Mouse (Mus musculus) forebrain, postnatal 0 days (tissue): ENCODE measurements at regions not wholly inside any gene's neighbourhood (a gene's known extent, or its start where the extent isn't known, plus 50 kb on each side); places are given as distances from the start of the nearest gene placed in this dataset.
A peak's percentile ranks its signal among the peaks of the same experiment; 100 is the strongest.

Experiments
- ATAC-seq: fragments of 200-750 bp; cut with Nextera tagmentation; 2 replicates; pipeline ENCODE4 v1.8.0; 2017; ENCODE audit warnings: mild to moderate bottlenecking, moderate library complexity
- DNase-seq: peaks from one replicate; pipeline ENCODE4 v3.0.0-alpha.2; 2015
- H3K27ac ChIP-seq: fragments of 300-500 bp; sonication (generic); 2 replicates; pipeline ENCODE4 v1.5.1; 2014; ENCODE audit warnings: low read depth, mild to moderate bottlenecking, antibody characterized with exemption, low read length, moderate library complexity, mixed read lengths
- H3K27me3 ChIP-seq: fragments of 300-500 bp; sonication (generic); 2 replicates; pipeline ENCODE4 v1.6.1; 2014; ENCODE audit warnings: mild to moderate bottlenecking, low read length, mixed read lengths; ENCODE audit not compliant: insufficient read depth
- H3K36me3 ChIP-seq: fragments of 300-500 bp; sonication (generic); 2 replicates; pipeline ENCODE4 v1.6.1; 2014; ENCODE audit warnings: mild to moderate bottlenecking, moderate library complexity; ENCODE audit not compliant: insufficient read depth
- H3K4me1 ChIP-seq: fragments of 300-500 bp; sonication (generic); 2 replicates; pipeline ENCODE4 v1.6.1; 2014; ENCODE audit warnings: antibody characterized with exemption; ENCODE audit not compliant: insufficient read depth
- H3K4me2 ChIP-seq: fragments of 300-500 bp; sonication (generic); 2 replicates; pipeline ENCODE4 v1.6.1; 2014; ENCODE audit warnings: low read depth, mild to moderate bottlenecking, moderate library complexity
- H3K4me3 ChIP-seq: fragments of 300-500 bp; sonication (generic); 2 replicates; pipeline ENCODE4 v1.5.1; 2014; ENCODE audit warnings: low read depth, low read length, mixed read lengths
- H3K9ac ChIP-seq: fragments of 300-500 bp; sonication (generic); 2 replicates; pipeline ENCODE4 v1.6.1; 2014; ENCODE audit warnings: mild to moderate bottlenecking
- H3K9me3 ChIP-seq: fragments of 300-500 bp; sonication (generic); 2 replicates; pipeline ENCODE4 v1.6.1; 2016; ENCODE audit warnings: low read length
- CTCF ChIP-seq: sonication (generic); IDR thresholded peaks from 2 replicates; pipeline ENCODE4 v1.5.1; 2016; ENCODE audit warnings: antibody characterized with exemption, control low read depth, low read depth
- WGBS: fragments of 180-500 bp; shearing (Covaris S2); extraction: QIAGEN DNeasy Blood & Tissue Kit; methylation state at CpG from one replicate; pipeline ENCODE4 v1.1.7; 2014; 5-methylcytosine and 5-hydroxymethylcytosine counted together

GRCm38 (mm10) chr2:92750116-92750515, 150.6 kb downstream of the Chst1 start:
- TF ChIP-seq CTCF = no peak
- Histone ChIP-seq H3K4me3 (no peak overlapping the region), H3K4me2 (no peak overlapping the region), H3K4me1 (no peaks in the 10 kb centered on the region), H3K9ac (no peak overlapping the region), H3K36me3 (no peaks in the 10 kb centered on the region), H3K27ac (no peak overlapping the region), H3K27me3 (no peaks in the 10 kb centered on the region), H3K9me3 (no peaks in the 10 kb centered on the region)
- DNase-seq = no peak
- no peak for ATAC-seq
- WGBS = 55% methylated on average over 4 of the region's 4 CpGs

- WGBS = 75% methylated on average over 4 of the region's 4 CpGs
- Histone ChIP-seq H3K4me2 (no peak overlapping the region), H3K27ac (no peak overlapping the region), H3K27me3 (no peaks in the 10 kb centered on the region), H3K4me1 (no peaks in the 10 kb centered on the region), H3K9me3 (no peaks in the 10 kb centered on the region), H3K36me3 (no peaks in the 10 kb centered on the region), H3K4me3 (no peak overlapping the region), H3K9ac (no peak overlapping the region)
- no peak for TF ChIP-seq CTCF
- no peak for ATAC-seq
- DNase-seq = no peak
Measured at GRCm38 (mm10) chr2:92750672-92751071, 151.2 kb downstream of the Chst1 start.

- ATAC-seq = no peak
Measured at GRCm38 (mm10) chr2:92751256-92751655, 151.7 kb downstream of the Chst1 start.

GRCm38 (mm10) chr2:92752156-92752555, 152.6 kb downstream of the Chst1 start:
- Histone ChIP-seq H3K27me3 (no peaks in the 10 kb centered on the region), H3K4me3 (no peak overlapping the region), H3K36me3 (no peaks in the 10 kb centered on the region), H3K9ac (no peak overlapping the region), H3K4me2 (no peak overlapping the region), H3K9me3 (no peaks in the 10 kb centered on the region), H3K27ac (no peak overlapping the region), H3K4me1 (no peaks in the 10 kb centered on the region)
- 94% methylated on average over 3 of the region's 3 CpGs for whole genome bisulfite sequencing
- no peak for DNase-seq
- ATAC-seq = no peak
- no peak for TF ChIP-seq CTCF

More at GRCm38 (mm10) chr2:92751256-92751655, 151.7 kb downstream of the Chst1 start:
- no peak for DNase-seq
- H3K9ac ChIP-seq = no peak overlapping the region
- no peaks in the 10 kb centered on the region for H3K27me3 ChIP-seq
- 69% methylated on average over 8 of the region's 8 CpGs for WGBS
- no peak overlapping the region for H3K27ac ChIP-seq
- no peaks in the 10 kb centered on the region for H3K36me3 ChIP-seq
- no peaks in the 10 kb centered on the region for H3K9me3 ChIP-seq
- H3K4me3 ChIP-seq = no peak overlapping the region
- H3K4me2 ChIP-seq = no peak overlapping the region
- H3K4me1 ChIP-seq = no peaks in the 10 kb centered on the region
- TF ChIP-seq CTCF = no peak

- no peak overlapping the region for H3K4me3 ChIP-seq
- H3K9me3 ChIP-seq = no peaks in the 10 kb centered on the region
- H3K36me3 ChIP-seq = no peaks in the 10 kb centered on the region
- no peak overlapping the region for H3K9ac ChIP-seq
- 84% methylated on average over 8 of the region's 8 CpGs for WGBS
- DNase-seq (no peak), ATAC-seq (no peak)
- no peaks in the 10 kb centered on the region for H3K4me1 ChIP-seq
- no peak overlapping the region for H3K4me2 ChIP-seq
- no peaks in the 10 kb centered on the region for H3K27me3 ChIP-seq
- TF ChIP-seq CTCF = no peak
- H3K27ac ChIP-seq = no peak overlapping the region
Measured at GRCm38 (mm10) chr2:92752794-92753193, 153.3 kb downstream of the Chst1 start.

- DNase-seq = peak; percentile 10
- H3K9me3 ChIP-seq = no peaks in the 10 kb centered on the region
- H3K9ac ChIP-seq = no peak overlapping the region
- 0 out of 2 replicates have a peak, but pooled peaks have one; percentile 34 for ATAC-seq
- WGBS = 51% methylated on average over 10 of the region's 10 CpGs
- no peak overlapping the region for H3K4me2 ChIP-seq
- TF ChIP-seq CTCF = no peak
- H3K27ac ChIP-seq = no peak overlapping the region
- H3K27me3 ChIP-seq = no peaks in the 10 kb centered on the region
- no peaks in the 10 kb centered on the region for H3K36me3 ChIP-seq
- no peak overlapping the region for H3K4me3 ChIP-seq
- no peaks in the 10 kb centered on the region for H3K4me1 ChIP-seq
Measured at GRCm38 (mm10) chr2:92754505-92755280, 155.2 kb downstream of the Chst1 start.

- Histone ChIP-seq H3K36me3 (no peaks in the 10 kb centered on the region), H3K4me1 (no peaks in the 10 kb centered on the region), H3K4me3 (no peak overlapping the region), H3K4me2 (no peak overlapping the region), H3K27ac (no peak overlapping the region), H3K27me3 (no peaks in the 10 kb centered on the region), H3K9ac (no peak overlapping the region), H3K9me3 (no peaks in the 10 kb centered on the region)
- ATAC-seq = no peak
- TF ChIP-seq CTCF = no peak
- DNase-seq = no peak
- 92% methylated on average over 1 of the region's 1 CpGs for WGBS
Measured at GRCm38 (mm10) chr2:92756491-92756890, 157.0 kb downstream of the Chst1 start.
